Mouse (Mus musculus): Measurements from ENCODE around the gene Dlx4. TPM values are rescaled to one million over a fixed set of nuclear protein-coding genes. Genes with fewer than 3 reads are reported as not detected.

Dlx4 gene
- total RNA-seq, 2 experiments from 2014 or later = not detected

GRCm38 (mm10) chr11:95117030-95117429 is 29.0 kb downstream of the Dlx4 start:
- intact Hi-C loops (cut with DNase I) = loop anchor here (1.0 kb wide), 2 partner anchors 115 to 134 kb away; no protein-coding TSS in a partner anchor
- peak; percentile 98 for TF ChIP-seq CTCF (IDR thresholded peaks at IDR 0.05)

GRCm38 (mm10) chr11:95110081-95110480 is 36.0 kb downstream of the Dlx4 start:
- no peak overlapping the region for H3K27ac ChIP-seq
- intact Hi-C loops (cut with DNase I) = no loop called here
- DNase-seq (ENCODE audit: extremely low spot score in 1 of 2, low spot score in 2 of 2) = no peak
- no peak overlapping the region for H3K4me3 ChIP-seq
- TF ChIP-seq CTCF (IDR thresholded peaks at IDR 0.05) = no peak

More at GRCm38 (mm10) chr11:95117030-95117429, 29.0 kb downstream of the Dlx4 start:
- no peak overlapping the region for H3K4me3 ChIP-seq
- no peak overlapping the region for H3K27ac ChIP-seq
- DNase-seq (ENCODE audit: extremely low spot score in 1 of 2, low spot score in 2 of 2) = peak; percentile 65 to 71

GRCm38 (mm10) chr11:95109000-95109399 is 37.1 kb downstream of the Dlx4 start:
- intact Hi-C loops (cut with DNase I) = loop anchor here (10.0 kb wide), 1 partner anchor 164 kb away; no protein-coding TSS in a partner anchor
- Histone ChIP-seq H3K27ac (no peak overlapping the region), H3K4me3 (no peak overlapping the region)
- TF ChIP-seq CTCF (IDR thresholded peaks at IDR 0.05) = no peak
- no peak for DNase-seq (ENCODE audit: extremely low spot score in 1 of 2, low spot score in 2 of 2)

- peak; percentile 69 to 79 for DNase-seq (ENCODE audit: extremely low spot score in 1 of 2, low spot score in 2 of 2)
- intact Hi-C loops (cut with DNase I) = loop anchor here (1.0 to 10.0 kb wide), 2 partner anchors 59 to 162 kb away; no protein-coding TSS in a partner anchor
- 0 out of 2 replicates have a peak overlapping the region, but pooled peaks have one; percentile 11 for H3K4me3 ChIP-seq
- no peak overlapping the region for H3K27ac ChIP-seq
- peak; percentile 96 for TF ChIP-seq CTCF (IDR thresholded peaks at IDR 0.05)
Measured at GRCm38 (mm10) chr11:95106440-95107236, 39.4 kb downstream of the Dlx4 start.

- no peak for TF ChIP-seq CTCF (IDR thresholded peaks at IDR 0.05)
- Histone ChIP-seq H3K4me3 (no peak overlapping the region), H3K27ac (no peak overlapping the region)
- no peak for DNase-seq (ENCODE audit: extremely low spot score in 1 of 2, low spot score in 2 of 2)
- intact Hi-C loops (cut with DNase I) = loop anchor here (1.0 to 10.0 kb wide), 2 partner anchors 29 to 161 kb away; partner anchors contain the start of gene Itga3
Measured at GRCm38 (mm10) chr11:95105274-95105874, 40.7 kb downstream of the Dlx4 start.

GRCm38 (mm10) chr11:95104266-95104665 is 41.8 kb downstream of the Dlx4 start:
- no peak for DNase-seq (ENCODE audit: extremely low spot score in 1 of 2, low spot score in 2 of 2)
- Histone ChIP-seq H3K4me3 (no peak overlapping the region), H3K27ac (no peak overlapping the region)
- no peak for TF ChIP-seq CTCF (IDR thresholded peaks at IDR 0.05)
- intact Hi-C loops (cut with DNase I) = loop anchor here (10.0 kb wide), 1 partner anchor 159 kb away; no protein-coding TSS in a partner anchor

GRCm38 (mm10) chr11:95102161-95102904 is 43.7 kb downstream of the Dlx4 start:
- Histone ChIP-seq H3K4me3 (no peak overlapping the region), H3K27ac (no peak overlapping the region)
- TF ChIP-seq CTCF (IDR thresholded peaks at IDR 0.05) = no peak
- no peak for DNase-seq (ENCODE audit: extremely low spot score in 1 of 2, low spot score in 2 of 2)
- intact Hi-C loops (cut with DNase I) = loop anchor here (10.0 kb wide), 1 partner anchor 158 kb away; no protein-coding TSS in a partner anchor

- no peak for TF ChIP-seq CTCF (IDR thresholded peaks at IDR 0.05)
- intact Hi-C loops (cut with DNase I) = loop anchor here (10.0 kb wide), 1 partner anchor 156 kb away; no protein-coding TSS in a partner anchor
Measured at GRCm38 (mm10) chr11:95101071-95101788, 44.8 kb downstream of the Dlx4 start.

GRCm38 (mm10) chr11:95100393-95100792 is 45.7 kb downstream of the Dlx4 start:
- no peak overlapping the region for H3K27ac ChIP-seq
- DNase-seq (ENCODE audit: extremely low spot score in 1 of 2, low spot score in 2 of 2) = no peak
- no peak; the same call in 1 of the 2 replicates for TF ChIP-seq CTCF (IDR thresholded peaks at IDR 0.05)
- intact Hi-C loops (cut with DNase I) = loop anchor here (10.0 kb wide), 1 partner anchor 156 kb away; no protein-coding TSS in a partner anchor
- no peak overlapping the region for H3K4me3 ChIP-seq

More at GRCm38 (mm10) chr11:95101071-95101788, 44.8 kb downstream of the Dlx4 start:
- no peak overlapping the region for H3K27ac ChIP-seq
- no peak overlapping the region for H3K4me3 ChIP-seq
- DNase-seq (ENCODE audit: extremely low spot score in 1 of 2, low spot score in 2 of 2) = no peak

GRCm38 (mm10) chr11:95098346-95099095 is 47.5 kb downstream of the Dlx4 start:
- no peak for DNase-seq (ENCODE audit: extremely low spot score in 1 of 2, low spot score in 2 of 2)
- Histone ChIP-seq H3K4me3 (no peak overlapping the region), H3K27ac (no peak overlapping the region)
- TF ChIP-seq CTCF (IDR thresholded peaks at IDR 0.05) = no peak
- intact Hi-C loops (cut with DNase I) = no loop called here
